Mouse (Mus musculus): ENCODE data around the gene Tacc2. TPM values are rescaled to one million over a fixed set of nuclear protein-coding genes. Genes with fewer than 3 reads are reported as not detected.
"Not testable (repeated sequence)": the region's sequence is repeated elsewhere in the genome, so short reads cannot be mapped to it uniquely, and the experiment has no call there.

Gene Tacc2
- polyA plus RNA-seq, 1 experiment from 2014 or later, result 23.9 TPM

DNA sequence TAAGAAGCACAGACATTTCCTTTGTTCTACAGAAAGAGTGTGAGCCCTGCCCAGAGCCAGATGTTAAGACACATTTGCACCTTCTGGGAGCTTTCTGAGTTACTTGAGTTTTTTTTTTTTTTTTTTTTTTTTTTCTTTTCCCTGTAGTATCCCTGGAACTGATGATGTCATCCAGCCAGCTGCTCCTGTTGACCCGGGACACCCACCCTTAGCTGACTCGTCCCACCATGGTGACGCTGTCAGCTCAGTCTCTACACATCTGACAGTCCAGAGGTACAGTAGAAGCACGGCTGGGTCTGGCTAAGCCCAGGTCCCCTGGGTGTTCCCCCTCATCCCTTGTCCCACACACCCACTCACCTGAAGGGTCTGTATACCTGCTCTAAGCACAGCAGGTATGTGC lies 85.6 kb downstream of the Tacc2 start:
- peak; percentile 31; the same call in 1 of the 2 replicates for ATAC-seq (ENCODE audit: insufficient read depth, low FRiP score)
- H3K9me3 ChIP-seq (replicated peaks; ENCODE audit: control insufficient read depth, low read length), result no peaks in the 10 kb centered on the region; the same call in 1 of the 2 replicates
- no peak overlapping the region for H3K27ac ChIP-seq (ENCODE audit: low read length)
- no peak overlapping the region for H3K9ac ChIP-seq (ENCODE audit: low read length)
- H3K4me3 ChIP-seq (replicated peaks; ENCODE audit: low read length), result no peak overlapping the region
- no peaks in the 10 kb centered on the region for H3K36me3 ChIP-seq (ENCODE audit: control insufficient read depth, insufficient read depth, low read length)
- 64% methylated on average over 4 of the region's 4 CpGs for WGBS
- no peaks in the 10 kb centered on the region for H3K27me3 ChIP-seq (ENCODE audit: control insufficient read depth, insufficient read depth, low read length)
- no peak overlapping the region for H3K4me2 ChIP-seq (ENCODE audit: low read depth, low read length)
- no peaks in the 10 kb centered on the region for H3K4me1 ChIP-seq (ENCODE audit: control insufficient read depth, insufficient read depth, low read length)

- 92% methylated on average over 5 of the region's 5 CpGs for WGBS
- Histone ChIP-seq H3K27me3 (ENCODE audit: control insufficient read depth, insufficient read depth, low read length) (no peaks in the 10 kb centered on the region), H3K36me3 (ENCODE audit: control insufficient read depth, insufficient read depth, low read length) (no peaks in the 10 kb centered on the region), H3K9ac (ENCODE audit: low read length) (no peak overlapping the region), H3K4me3 (replicated peaks; ENCODE audit: low read length) (no peak overlapping the region), H3K27ac (ENCODE audit: low read length) (no peak overlapping the region), H3K4me1 (ENCODE audit: control insufficient read depth, insufficient read depth, low read length) (peaks cover 6% of the 10 kb centered on the region), H3K9me3 (replicated peaks; ENCODE audit: control insufficient read depth, low read length) (no peaks in the 10 kb centered on the region; the same call in 1 of the 2 replicates), H3K4me2 (ENCODE audit: low read depth, low read length) (no peak overlapping the region)
- no peak for ATAC-seq (ENCODE audit: insufficient read depth, low FRiP score)
These were observed 86.8 kb downstream of the Tacc2 start for GRCm38 (mm10) chr7:130664037-130664436.

GRCm38 (mm10) chr7:130664629-130665028 lies 87.4 kb downstream of the Tacc2 start:
- WGBS, result 90% methylated on average over 5 of the region's 5 CpGs
- H3K36me3 ChIP-seq (ENCODE audit: control insufficient read depth, insufficient read depth, low read length), result no peaks in the 10 kb centered on the region
- no peak overlapping the region for H3K9ac ChIP-seq (ENCODE audit: low read length)
- no peaks in the 10 kb centered on the region; the same call in 1 of the 2 replicates for H3K9me3 ChIP-seq (replicated peaks; ENCODE audit: control insufficient read depth, low read length)
- peaks cover 12% of the 10 kb centered on the region for H3K4me1 ChIP-seq (ENCODE audit: control insufficient read depth, insufficient read depth, low read length)
- H3K4me3 ChIP-seq (replicated peaks; ENCODE audit: low read length), result no peak overlapping the region
- H3K27me3 ChIP-seq (ENCODE audit: control insufficient read depth, insufficient read depth, low read length), result no peaks in the 10 kb centered on the region
- no peak overlapping the region for H3K4me2 ChIP-seq (ENCODE audit: low read depth, low read length)
- no peak for ATAC-seq (ENCODE audit: insufficient read depth, low FRiP score)
- H3K27ac ChIP-seq (ENCODE audit: low read length), result no peak overlapping the region

GRCm38 (mm10) chr7:130665358-130665757 lies 88.1 kb downstream of the Tacc2 start:
- Histone ChIP-seq H3K9me3 (replicated peaks; ENCODE audit: control insufficient read depth, low read length) (no peaks in the 10 kb centered on the region; the same call in 1 of the 2 replicates), H3K4me1 (ENCODE audit: control insufficient read depth, insufficient read depth, low read length) (peaks cover 18% of the 10 kb centered on the region), H3K4me3 (replicated peaks; ENCODE audit: low read length) (no peak overlapping the region), H3K36me3 (ENCODE audit: control insufficient read depth, insufficient read depth, low read length) (no peaks in the 10 kb centered on the region), H3K27me3 (ENCODE audit: control insufficient read depth, insufficient read depth, low read length) (no peaks in the 10 kb centered on the region), H3K4me2 (ENCODE audit: low read depth, low read length) (no peak overlapping the region), H3K9ac (ENCODE audit: low read length) (no peak overlapping the region), H3K27ac (ENCODE audit: low read length) (no peak overlapping the region)
- ATAC-seq (ENCODE audit: insufficient read depth, low FRiP score), result no peak
- 95% methylated on average over 9 of the region's 9 CpGs for WGBS

- not testable (repeated sequence) for H3K27ac ChIP-seq (ENCODE audit: low read length); H3K27me3 ChIP-seq (ENCODE audit: control insufficient read depth, insufficient read depth, low read length); H3K4me3 ChIP-seq (replicated peaks; ENCODE audit: low read length); H3K4me2 ChIP-seq (ENCODE audit: low read depth, low read length); ATAC-seq (ENCODE audit: insufficient read depth, low FRiP score); H3K9me3 ChIP-seq (replicated peaks; ENCODE audit: control insufficient read depth, low read length); H3K36me3 ChIP-seq (ENCODE audit: control insufficient read depth, insufficient read depth, low read length); H3K9ac ChIP-seq (ENCODE audit: low read length)
- H3K4me1 ChIP-seq (ENCODE audit: control insufficient read depth, insufficient read depth, low read length), result peaks cover 37% of the 10 kb centered on the region
- 90% methylated on average over 1 of the region's 1 CpGs for WGBS
These were observed 90.8 kb downstream of the Tacc2 start for GRCm38 (mm10) chr7:130668013-130668412.

- Histone ChIP-seq H3K36me3 (ENCODE audit: control insufficient read depth, insufficient read depth, low read length) (no peaks in the 10 kb centered on the region), H3K4me1 (ENCODE audit: control insufficient read depth, insufficient read depth, low read length) (peaks cover 42% of the 10 kb centered on the region), H3K4me2 (ENCODE audit: low read depth, low read length) (no peak overlapping the region), H3K27ac (ENCODE audit: low read length) (peak overlapping the region; percentile 71), H3K4me3 (replicated peaks; ENCODE audit: low read length) (no peak overlapping the region), H3K9me3 (replicated peaks; ENCODE audit: control insufficient read depth, low read length) (no peaks in the 10 kb centered on the region; the same call in 1 of the 2 replicates), H3K27me3 (ENCODE audit: control insufficient read depth, insufficient read depth, low read length) (no peaks in the 10 kb centered on the region), H3K9ac (ENCODE audit: low read length) (no peak overlapping the region)
- 31% methylated on average over 7 of the region's 7 CpGs for WGBS
- ATAC-seq (ENCODE audit: insufficient read depth, low FRiP score), result no peak
These were observed 91.6 kb downstream of the Tacc2 start for GRCm38 (mm10) chr7:130668729-130669281.

DNA sequence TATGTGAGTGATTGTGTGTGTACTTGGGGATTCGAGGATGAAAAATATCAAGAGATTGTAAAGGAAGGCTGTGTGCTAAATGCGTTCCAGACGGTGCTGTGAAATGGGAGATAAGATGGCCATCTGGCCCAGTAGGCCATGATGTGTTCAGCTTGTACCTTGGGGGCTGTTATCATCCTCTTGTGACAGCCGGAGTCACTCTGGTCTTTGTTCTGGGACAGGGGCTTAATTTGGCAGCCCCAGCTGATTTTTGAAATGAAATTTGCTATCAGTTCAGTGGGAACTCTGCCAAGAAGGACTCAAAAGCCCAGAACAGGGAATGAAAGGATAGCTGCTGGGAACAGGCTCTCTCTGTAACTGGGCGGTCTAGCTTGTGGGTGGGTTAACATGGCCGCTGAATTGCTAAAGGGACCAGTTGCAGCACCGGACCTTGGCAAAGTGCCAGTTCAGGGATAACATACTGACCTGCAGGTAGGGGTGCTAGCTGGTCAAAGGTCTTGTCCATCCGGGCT lies 92.2 kb downstream of the Tacc2 start:
- 37% methylated on average over 8 of the region's 8 CpGs for WGBS
- Histone ChIP-seq H3K27ac (ENCODE audit: low read length) (peak overlapping the region; percentile 71), H3K9ac (ENCODE audit: low read length) (no peak overlapping the region), H3K9me3 (replicated peaks; ENCODE audit: control insufficient read depth, low read length) (no peaks in the 10 kb centered on the region; the same call in 1 of the 2 replicates), H3K36me3 (ENCODE audit: control insufficient read depth, insufficient read depth, low read length) (no peaks in the 10 kb centered on the region), H3K4me1 (ENCODE audit: control insufficient read depth, insufficient read depth, low read length) (peaks cover 47% of the 10 kb centered on the region), H3K27me3 (ENCODE audit: control insufficient read depth, insufficient read depth, low read length) (no peaks in the 10 kb centered on the region), H3K4me2 (ENCODE audit: low read depth, low read length) (no peak overlapping the region), H3K4me3 (replicated peaks; ENCODE audit: low read length) (no peak overlapping the region)
- ATAC-seq (ENCODE audit: insufficient read depth, low FRiP score), result no peak

- Histone ChIP-seq H3K4me1 (ENCODE audit: control insufficient read depth, insufficient read depth, low read length) (peaks cover 47% of the 10 kb centered on the region), H3K27ac (ENCODE audit: low read length) (peak overlapping the region; percentile 70), H3K27me3 (ENCODE audit: control insufficient read depth, insufficient read depth, low read length) (no peaks in the 10 kb centered on the region), H3K4me2 (ENCODE audit: low read depth, low read length) (no peak overlapping the region), H3K36me3 (ENCODE audit: control insufficient read depth, insufficient read depth, low read length) (no peaks in the 10 kb centered on the region), H3K4me3 (replicated peaks; ENCODE audit: low read length) (no peak overlapping the region), H3K9ac (ENCODE audit: low read length) (no peak overlapping the region), H3K9me3 (replicated peaks; ENCODE audit: control insufficient read depth, low read length) (no peaks in the 10 kb centered on the region)
- 0 out of 2 replicates have a peak, but pooled peaks have one; percentile 14 for ATAC-seq (ENCODE audit: insufficient read depth, low FRiP score)
- WGBS, result 64% methylated on average over 4 of the region's 4 CpGs
These were observed 93.1 kb downstream of the Tacc2 start for GRCm38 (mm10) chr7:130670358-130670757.

DNA sequence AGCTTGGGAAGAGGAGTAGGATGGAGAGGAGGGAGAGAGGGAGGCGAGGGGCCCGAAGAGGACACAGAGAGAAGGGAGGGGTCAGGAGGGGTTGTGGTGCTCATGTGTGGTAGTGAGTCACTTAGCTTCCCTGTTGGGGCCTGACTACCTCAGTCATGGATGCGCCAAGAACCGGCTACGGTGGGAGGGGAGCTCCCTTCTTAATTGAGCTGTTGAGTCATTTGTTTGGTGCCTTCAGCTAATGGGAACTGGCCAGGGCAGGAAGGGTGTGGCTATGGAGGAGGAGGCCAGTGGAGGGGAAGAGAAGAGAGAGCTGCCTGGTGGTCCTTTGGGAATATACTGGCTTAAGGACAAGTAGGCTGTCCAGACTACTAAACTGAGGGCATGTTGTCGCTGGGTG lies 94.1 kb downstream of the Tacc2 start:
- peak overlapping the region; percentile 7; the same call in 1 of the 2 replicates for H3K9ac ChIP-seq (ENCODE audit: low read length)
- H3K4me2 ChIP-seq (ENCODE audit: low read depth, low read length), result no peak overlapping the region
- H3K36me3 ChIP-seq (ENCODE audit: control insufficient read depth, insufficient read depth, low read length), result peaks cover 3% of the 10 kb centered on the region
- WGBS, result 57% methylated on average over 6 of the region's 6 CpGs
- 0 out of 2 replicates have a peak, but pooled peaks cover 2% of the 10 kb centered on the region for H3K9me3 ChIP-seq (replicated peaks; ENCODE audit: control insufficient read depth, low read length)
- H3K27ac ChIP-seq (ENCODE audit: low read length), result peak overlapping the region; percentile 80
- no peaks in the 10 kb centered on the region for H3K27me3 ChIP-seq (ENCODE audit: control insufficient read depth, insufficient read depth, low read length)
- H3K4me1 ChIP-seq (ENCODE audit: control insufficient read depth, insufficient read depth, low read length), result peaks cover 47% of the 10 kb centered on the region
- no peak overlapping the region for H3K4me3 ChIP-seq (replicated peaks; ENCODE audit: low read length)
- ATAC-seq (ENCODE audit: insufficient read depth, low FRiP score), result peak; percentile 41; the same call in 1 of the 2 replicates

All from stomach, embryonic 16.5 days (tissue).